ENCODE assay signal across 8 mouse cellular contexts in genomic region chr1:75124346-75125321, GRCm38 (mm10). TPM values are rescaled to one million over a fixed set of nuclear protein-coding genes. Genes with fewer than 3 reads are reported as not detected.
DNase-seq lines count a peak whose midpoint lies in the region; ATAC-seq lines count a peak whose summit lies in the region.

Nhej1 (minus strand) TSS chr1:75125200.

- peak; percentile 98 for DNase-seq in Muller cell, postnatal 12 days (ENCODE audit: inconsistent ontology term)
- peak; percentile 92 for DNase-seq in cerebellum, adult 9-11 months
- DNase-seq in frontal cortex, postnatal 10 days (ENCODE audit: low spot score in 2 of 2) = peak; percentile 85 to 88
- DNase-seq in layer of hippocampus, postnatal 25 days (ENCODE audit: extremely low spot score in 1 of 2, low spot score in 1 of 2) = peak; percentile 85 to 87
- DNase-seq in lung, postnatal 25 days (ENCODE audit: low spot score) = peak; percentile 93
- peak; percentile 98 for DNase-seq in retina, embryonic 14.5 days (ENCODE audit: low spot score)
- DNase-seq in thymus, postnatal 4 days = peak; percentile 98

- 1% methylated on average over 56 of the region's 56 CpGs for WGBS in hindbrain, embryonic 13.5 days

- H3K27ac ChIP-seq in hindbrain, embryonic 13.5 days = peak within 1 kb of the TSS; percentile 90

- H3K4me2 ChIP-seq in hindbrain, embryonic 13.5 days = peak within 1 kb of the TSS; percentile 52

- H3K27me3 ChIP-seq in hindbrain, embryonic 13.5 days = peaks cover 5% of the 10 kb centered on the region; the same call in 1 of the 2 replicates

- no peaks in the 10 kb centered on the region for H3K36me3 ChIP-seq in hindbrain, embryonic 13.5 days

- peak; percentile 96 for ATAC-seq in hindbrain, embryonic 13.5 days (ENCODE audit: low FRiP score)

- H3K4me3 ChIP-seq in hindbrain, embryonic 13.5 days = peak within 1 kb of the TSS; percentile 50

- H3K9me3 ChIP-seq in hindbrain, embryonic 13.5 days = no peaks in the 10 kb centered on the region

- peak within 1 kb of the TSS; percentile 62 for H3K9ac ChIP-seq in hindbrain, embryonic 13.5 days

- peaks cover 9% of the 10 kb centered on the region for H3K4me1 ChIP-seq in hindbrain, embryonic 13.5 days (replicated peaks)

RNA-seq across cellular contexts. Expression of gene Nhej1, which starts in this region (rescaled TPM):
- 8.3 and 10.0 TPM in 2 replicates for polyA plus RNA-seq in hindbrain, embryonic 13.5 days (2015; fragmentation: Nextera tagmentation; extraction: Ambion mirVana)
- 1 to 10 TPM; 2.7 to 3.2 TPM for total RNA-seq in layer of hippocampus, postnatal 25 days (2021)

Comparison
In these comparisons a context has a peak if more than half of its experiments do, and no peak if none do; other contexts are left out.
1. Peak in every context shown above with its lines: DNase-seq, ATAC-seq, H3K4me3 ChIP-seq and H3K27ac ChIP-seq.